Comparison of ENCODE assay signal across 16 mouse cellular contexts in genomic region chr7:72210201-72210600, GRCm38 (mm10).
DNase-seq lines count a peak whose midpoint lies in the region; ATAC-seq lines count a peak whose summit lies in the region.
"Had no signal": no experiment of that assay in that cellular context is flagged by ENCODE, and none has a peak within 500 bp of the region (broad histone marks: within the 10 kb centered on the region; RNA-seq: fewer than 3 reads in every experiment).

No protein-coding gene starts in this region.

- 75% methylated on average over 5 of the region's 5 CpGs for WGBS in kidney, embryonic 15.5 days
- 72% methylated on average over 5 of the region's 5 CpGs for WGBS in kidney, embryonic 14.5 days
- WGBS in limb, embryonic 10.5 days = 82% methylated on average over 5 of the region's 5 CpGs

- no peaks in the 10 kb centered on the region for H3K36me3 ChIP-seq in kidney, embryonic 15.5 days
- no peaks in the 10 kb centered on the region for H3K36me3 ChIP-seq in kidney, embryonic 14.5 days (ENCODE audit: control insufficient read depth, insufficient read depth, low read length)
- no peaks in the 10 kb centered on the region for H3K36me3 ChIP-seq in limb, embryonic 10.5 days
- H3K36me3 ChIP-seq: embryonic facial prominence, embryonic 12.5 days; forebrain, embryonic 15.5 days; heart, embryonic 13.5 days; hindbrain, embryonic 12.5 days had no signal

- H3K27me3 ChIP-seq in kidney, embryonic 15.5 days = no peaks in the 10 kb centered on the region
- no peaks in the 10 kb centered on the region for H3K27me3 ChIP-seq in kidney, embryonic 14.5 days (ENCODE audit: control insufficient read depth, insufficient read depth, low read length)
- peaks cover 10% of the 10 kb centered on the region; the same call in 1 of the 2 replicates for H3K27me3 ChIP-seq in limb, embryonic 10.5 days (ENCODE audit: low read depth, poor library complexity, severe bottlenecking)
- H3K27me3 ChIP-seq: embryonic facial prominence, embryonic 12.5 days; forebrain, embryonic 15.5 days; heart, embryonic 13.5 days; hindbrain, embryonic 12.5 days had no signal

- DNase-seq in adrenal gland, adult 8-10 months = peak; percentile 35
- DNase-seq in adrenal gland, postnatal 10 days = peak; percentile 9
- DNase-seq in limb, embryonic 10.5 days (ENCODE audit: low spot score) = no peak
- DNase-seq in urinary bladder, postnatal 14 days (ENCODE audit: low spot score) = no peak
- DNase-seq: cerebellum, adult 2 months; cerebellum, postnatal 14 days; gastrocnemius, postnatal 36 days; heart, adult 11 months; heart, postnatal 4 days had no signal

- peaks cover 9% of the 10 kb centered on the region; the same call in 1 of the 2 replicates for H3K4me1 ChIP-seq in kidney, embryonic 15.5 days
- H3K4me1 ChIP-seq in kidney, embryonic 14.5 days (ENCODE audit: control insufficient read depth, insufficient read depth, low read length) = no peaks in the 10 kb centered on the region
- peaks cover 32% of the 10 kb centered on the region for H3K4me1 ChIP-seq in limb, embryonic 10.5 days
- H3K4me1 ChIP-seq: embryonic facial prominence, embryonic 12.5 days; forebrain, embryonic 15.5 days; hindbrain, embryonic 12.5 days had no signal

- H3K27ac ChIP-seq in kidney, embryonic 15.5 days = peak overlapping the region; percentile 41; the same call in 1 of the 2 replicates
- no peak overlapping the region for H3K27ac ChIP-seq in kidney, embryonic 14.5 days (ENCODE audit: low read depth, low read length)
- H3K27ac ChIP-seq in limb, embryonic 10.5 days = 0 out of 2 replicates have a peak overlapping the region, but pooled peaks have one; percentile 27
- H3K27ac ChIP-seq: embryonic facial prominence, embryonic 12.5 days; forebrain, embryonic 15.5 days; heart, embryonic 13.5 days; hindbrain, embryonic 12.5 days; hindbrain, postnatal 0 days had no signal

- H3K9me3 ChIP-seq in kidney, embryonic 15.5 days (replicated peaks) = no peaks in the 10 kb centered on the region
- no peaks in the 10 kb centered on the region for H3K9me3 ChIP-seq in kidney, embryonic 14.5 days (ENCODE audit: control insufficient read depth, low read length)
- H3K9me3 ChIP-seq in limb, embryonic 10.5 days (replicated peaks) = no peaks in the 10 kb centered on the region
- H3K9me3 ChIP-seq: embryonic facial prominence, embryonic 12.5 days; forebrain, embryonic 15.5 days; heart, embryonic 13.5 days; hindbrain, embryonic 12.5 days had no signal

- no peak overlapping the region for H3K4me2 ChIP-seq in kidney, embryonic 15.5 days
- H3K4me2 ChIP-seq in kidney, embryonic 14.5 days (replicated peaks; ENCODE audit: low read depth, low read length) = no peak overlapping the region
- H3K4me2 ChIP-seq: embryonic facial prominence, embryonic 12.5 days; forebrain, embryonic 15.5 days; heart, embryonic 13.5 days; hindbrain, embryonic 12.5 days had no signal

- H3K4me3 ChIP-seq in kidney, embryonic 15.5 days (replicated peaks) = no peak overlapping the region
- H3K4me3 ChIP-seq in kidney, embryonic 14.5 days (ENCODE audit: low read length) = no peak overlapping the region
- H3K4me3 ChIP-seq in limb, embryonic 10.5 days = no peak overlapping the region
- H3K4me3 ChIP-seq: embryonic facial prominence, embryonic 12.5 days; forebrain, embryonic 15.5 days; heart, embryonic 13.5 days; hindbrain, embryonic 12.5 days had no signal

- no peak overlapping the region for H3K9ac ChIP-seq in kidney, embryonic 15.5 days
- H3K9ac ChIP-seq in kidney, embryonic 14.5 days (ENCODE audit: low read depth, low read length) = no peak overlapping the region
- H3K9ac ChIP-seq: embryonic facial prominence, embryonic 12.5 days; forebrain, embryonic 15.5 days; heart, embryonic 13.5 days; hindbrain, embryonic 12.5 days had no signal

- no peak for ATAC-seq in kidney, embryonic 15.5 days (replicated peaks; ENCODE audit: low FRiP score)
- no peak for ATAC-seq in kidney, embryonic 14.5 days (ENCODE audit: low FRiP score, low TSS enrichment)
- ATAC-seq: forebrain, embryonic 15.5 days; hindbrain, postnatal 0 days had no signal

Comparison
In these comparisons a context has a peak if more than half of its experiments do, and no peak if none do; other contexts are left out.
1. DNase-seq: peak in adrenal gland, adult 8-10 months (single experiment) and adrenal gland, postnatal 10 days (single experiment); none in limb, embryonic 10.5 days (single experiment) and urinary bladder, postnatal 14 days (single experiment).